Mouse (Mus musculus): Measurements from ENCODE around the gene Nim1k. TPM values are rescaled to one million over a fixed set of nuclear protein-coding genes. Genes with fewer than 3 reads are reported as not detected.

The Nim1k gene
- total and polyA plus RNA-seq, 3 experiments = 0.03 TPM; not detected in 2

DNA sequence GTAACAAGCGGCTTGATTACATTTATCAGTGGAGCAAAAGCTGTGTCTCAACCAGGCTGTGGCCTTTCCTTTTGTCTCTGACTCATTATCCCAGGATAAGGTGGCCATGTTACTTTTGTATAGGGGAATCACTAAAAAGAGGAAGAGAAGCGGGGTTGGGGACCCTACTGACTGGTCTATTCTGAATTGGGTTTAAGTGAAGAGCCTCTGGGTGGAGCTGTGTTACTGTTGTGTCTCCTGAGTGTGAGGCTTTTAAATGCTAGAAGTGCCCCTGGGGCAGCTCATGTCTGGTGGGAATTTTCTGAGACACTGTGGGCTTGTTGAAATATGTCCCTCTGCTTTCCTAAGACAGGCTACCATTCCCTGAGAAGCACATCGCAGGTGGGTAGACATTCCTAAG is 12.2 kb downstream of the Nim1k start:
- no peaks in the 10 kb centered on the region; the same call in 1 of the 2 replicates for H3K79me2 ChIP-seq (ENCODE audit: control insufficient read depth, insufficient read depth, low read length, poor library complexity)
- H3K36me3 ChIP-seq (ENCODE audit: control insufficient read depth in 1 of 2, insufficient read depth in 2 of 2, low read length in 2 of 2) = peaks cover 0 to 20% of the 10 kb centered on the region in 2 experiments; a peak in 2 of 4 replicates
- H3K4me1 ChIP-seq (ENCODE audit: control insufficient read depth in 1 of 2, insufficient read depth in 2 of 2, low read length in 2 of 2) = peaks cover 7 to 25% of the 10 kb centered on the region in 2 experiments
- peak overlapping the region; percentile 74 to 83 for H3K4me3 ChIP-seq (ENCODE audit: control insufficient read depth in 1 of 2, insufficient read depth in 1 of 2, low read depth in 2 of 2, low read length in 2 of 2)
- TF ChIP-seq USF2 (IDR thresholded peaks at IDR 0.05; ENCODE audit: borderline replicate concordance in 1 of 2, insufficient read depth in 1 of 2, low read depth in 1 of 2, low read length in 2 of 2) (no peak), TAL1 (IDR thresholded peaks at IDR 0.05; ENCODE audit: low read length) (no peak), USF1 (IDR thresholded peaks at IDR 0.05; ENCODE audit: low read depth, low read length) (no peak), RCOR1 (IDR thresholded peaks at IDR 0.05; ENCODE audit: low read depth, low read length) (no peak), TCF12 (IDR thresholded peaks at IDR 0.05; ENCODE audit: low read depth, low read length) (no peak), ELF1 (IDR thresholded peaks at IDR 0.05; ENCODE audit: low read depth, low read length) (no peak), TBP (IDR thresholded peaks at IDR 0.05; ENCODE audit: low read depth, low read length) (no peak), MYC (IDR thresholded peaks at IDR 0.05; ENCODE audit: low read depth, low read length) (0 out of 2 replicates have a peak, but pooled peaks have one; percentile 17), NELFE (IDR thresholded peaks at IDR 0.05; ENCODE audit: low read depth, low read length) (no peak), MXI1 (IDR thresholded peaks at IDR 0.05; ENCODE audit: low read depth, low read length) (no peak), SMC3 (IDR thresholded peaks at IDR 0.05; ENCODE audit: low read depth, low read length) (peak; percentile 37), MEF2A (IDR thresholded peaks at IDR 0.05; ENCODE audit: extremely low read depth, insufficient replicate concordance, low read depth, low read length, poor library complexity, severe bottlenecking) (no peak), ZMIZ1 (IDR thresholded peaks at IDR 0.05; ENCODE audit: low read depth, low read length) (no peak; the same call in 1 of the 2 replicates), CHD1 (IDR thresholded peaks at IDR 0.05; ENCODE audit: low read depth, low read length) (no peak), MAX (IDR thresholded peaks at IDR 0.05; ENCODE audit: low read length) (no peak), NRF1 (IDR thresholded peaks at IDR 0.05; ENCODE audit: insufficient read depth, low read depth, low read length, poor library complexity, severe bottlenecking) (no peak), UBTF (IDR thresholded peaks at IDR 0.05; ENCODE audit: borderline replicate concordance, insufficient read depth, low read depth, low read length) (no peak), GABPA (IDR thresholded peaks at IDR 0.05; ENCODE audit: low read depth, low read length) (no peak), ETS1 (IDR thresholded peaks at IDR 0.05; ENCODE audit: low read depth, low read length) (no peak), CHD2 (IDR thresholded peaks at IDR 0.05; ENCODE audit: low read length) (no peak), RAD21 (IDR thresholded peaks at IDR 0.05; ENCODE audit: low read depth, low read length) (peak; percentile 54), SIN3A (IDR thresholded peaks at IDR 0.05; ENCODE audit: low read length) (peak; percentile 73), CTCF (IDR thresholded peaks at IDR 0.05 in 2 of 3, conservative IDR thresholded peaks at IDR 0.05 in 1 of 3; ENCODE audit: control insufficient read depth in 1 of 3, insufficient read depth in 1 of 3, low read depth in 2 of 3, low read length in 3 of 3, poor library complexity in 1 of 3, severe bottlenecking in 1 of 3) (peak; percentile 16 to 62 (median 34); a peak in 4 of 6 replicates), EP300 (IDR thresholded peaks at IDR 0.05; ENCODE audit: low read depth in 1 of 2, low read length in 2 of 2) (peak in 1 of 2 experiments; percentile 8; a peak in 1 of 4 replicates), MAFK (IDR thresholded peaks at IDR 0.05; ENCODE audit: borderline replicate concordance, low read depth, low read length) (no peak), ZC3H11A (IDR thresholded peaks at IDR 0.05; ENCODE audit: low read depth, low read length) (0 out of 2 replicates have a peak, but pooled peaks have one; percentile 24), HCFC1 (IDR thresholded peaks at IDR 0.05; ENCODE audit: low read depth, low read length) (0 out of 2 replicates have a peak, but pooled peaks have one; percentile 31)
- H3K27me3 ChIP-seq (ENCODE audit: control insufficient read depth in 1 of 2, insufficient read depth in 2 of 2, low read length in 2 of 2) = no peaks in the 10 kb centered on the region
- H3K9ac ChIP-seq (ENCODE audit: control insufficient read depth, low read depth, low read length, poor library complexity, severe bottlenecking) = peak overlapping the region; percentile 75
- peak overlapping the region; percentile 71 for H3K27ac ChIP-seq (ENCODE audit: control insufficient read depth, low read depth, low read length)
- H3K9me3 ChIP-seq (replicated peaks; ENCODE audit: insufficient read depth, low read length) = no peaks in the 10 kb centered on the region
- DNase-seq (ENCODE audit: low read depth, low spot score) = peak; percentile 89
